Comparison of ENCODE assay signal across 17 mouse cellular contexts in the genomic region with DNA sequence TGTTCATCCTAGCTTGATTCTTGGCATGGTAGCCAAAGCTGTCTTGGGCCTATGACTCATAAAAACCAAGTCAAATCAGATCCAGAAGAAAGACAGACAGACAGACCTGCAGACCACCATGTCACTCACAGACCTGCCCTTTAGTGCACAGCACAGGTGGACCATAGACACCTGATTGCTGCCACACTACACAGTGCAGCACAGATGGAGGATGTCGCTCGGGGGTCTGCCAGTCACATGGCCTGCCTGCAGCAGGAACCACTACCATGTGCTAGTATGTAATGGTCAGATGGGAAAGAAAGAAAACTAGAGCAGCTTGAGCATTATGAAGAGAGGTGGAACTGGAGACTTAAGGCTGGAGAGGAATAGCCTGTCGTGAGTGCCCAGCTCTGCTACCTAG. TPM values are rescaled to one million over a fixed set of nuclear protein-coding genes. Genes with fewer than 3 reads are reported as not detected.
"Had no signal": no experiment of that assay in that cellular context is flagged by ENCODE, and none has a peak within 500 bp of the region (broad histone marks: within the 10 kb centered on the region; RNA-seq: fewer than 3 reads in every experiment).

No protein-coding gene starts in this region.

- H3K27ac ChIP-seq: lung, embryonic 15.5 days; macrophage; midbrain, embryonic 12.5 days; midbrain, embryonic 15.5 days; neural tube, embryonic 12.5 days; stomach, embryonic 15.5 days; stomach, postnatal 0 days had no signal

- H3K27me3 ChIP-seq: lung, embryonic 15.5 days; megakaryocyte, embryonic 14.5 days; midbrain, embryonic 12.5 days; midbrain, embryonic 15.5 days; neural tube, embryonic 12.5 days; stomach, embryonic 15.5 days had no signal

- H3K36me3 ChIP-seq: lung, embryonic 15.5 days; midbrain, embryonic 12.5 days; midbrain, embryonic 15.5 days; neural tube, embryonic 12.5 days; stomach, embryonic 15.5 days had no signal

- DNase-seq: liver, postnatal 0 days; lung, adult 2 months; lung, postnatal 14 days; lung, postnatal 36 days; right cerebral cortex, postnatal 14 days; thymus, adult 2 months; thymus, postnatal 25 days; thymus, postnatal 4 days had no signal

- H3K4me3 ChIP-seq: lung, embryonic 15.5 days; midbrain, embryonic 12.5 days; midbrain, embryonic 15.5 days; neural tube, embryonic 12.5 days; stomach, embryonic 15.5 days had no signal

- H3K4me2 ChIP-seq: lung, embryonic 15.5 days; midbrain, embryonic 12.5 days; midbrain, embryonic 15.5 days; neural tube, embryonic 12.5 days; stomach, embryonic 15.5 days had no signal

- H3K4me1 ChIP-seq: lung, embryonic 15.5 days; megakaryocyte, embryonic 14.5 days; midbrain, embryonic 12.5 days; midbrain, embryonic 15.5 days; neural tube, embryonic 12.5 days; stomach, embryonic 15.5 days had no signal

- ATAC-seq: liver, postnatal 0 days; lung, postnatal 0 days; midbrain, embryonic 15.5 days had no signal

- H3K9me3 ChIP-seq: lung, embryonic 15.5 days; midbrain, embryonic 12.5 days; midbrain, embryonic 15.5 days; neural tube, embryonic 12.5 days; stomach, embryonic 15.5 days had no signal

- H3K9ac ChIP-seq: liver, postnatal 0 days; lung, embryonic 15.5 days; midbrain, embryonic 12.5 days; midbrain, embryonic 15.5 days; neural tube, embryonic 12.5 days; stomach, embryonic 15.5 days had no signal

RNA-seq across cellular contexts. Expression of a gene that starts 27.7 kb away (rescaled TPM):
- polyA plus RNA-seq: macrophage had no signal
